Mouse (Mus musculus): ENCODE measurements around the gene Ramp3. TPM values are rescaled to one million over a fixed set of nuclear protein-coding genes. Genes with fewer than 3 reads are reported as not detected.

Ramp3 gene
- polyA plus RNA-seq, 1 experiment from 2014 or later: 12.8 TPM

GRCm38 (mm10) chr11:6698281-6698680 lies 40.0 kb downstream of the Ramp3 start:
- Histone ChIP-seq H3K4me1 (replicated peaks; ENCODE audit: control insufficient read depth, insufficient read depth) (no peaks in the 10 kb centered on the region), H3K4me2 (replicated peaks; ENCODE audit: low read depth) (no peak overlapping the region), H3K27me3 (ENCODE audit: control insufficient read depth, insufficient read depth, low read length) (no peaks in the 10 kb centered on the region), H3K27ac (replicated peaks) (0 out of 2 replicates have a peak overlapping the region, but pooled peaks have one; percentile 20), H3K36me3 (ENCODE audit: control insufficient read depth, insufficient read depth, low read length) (no peaks in the 10 kb centered on the region), H3K4me3 (ENCODE audit: low read depth, low read length) (no peak overlapping the region), H3K9ac (ENCODE audit: low read length) (no peak overlapping the region), H3K9me3 (ENCODE audit: control insufficient read depth, low read length) (no peaks in the 10 kb centered on the region)
- WGBS: 71% methylated on average over 10 of the region's 10 CpGs
- TF ChIP-seq CTCF (IDR thresholded peaks at IDR 0.05; ENCODE audit: low read depth): no peak
- no peak for TF ChIP-seq EP300 (optimal IDR thresholded peaks at IDR 0.05)
- peak; percentile 43; the same call in 1 of the 2 replicates for ATAC-seq (ENCODE audit: low FRiP score, low TSS enrichment)
- no peak for DNase-seq (ENCODE audit: low spot score)

DNA sequence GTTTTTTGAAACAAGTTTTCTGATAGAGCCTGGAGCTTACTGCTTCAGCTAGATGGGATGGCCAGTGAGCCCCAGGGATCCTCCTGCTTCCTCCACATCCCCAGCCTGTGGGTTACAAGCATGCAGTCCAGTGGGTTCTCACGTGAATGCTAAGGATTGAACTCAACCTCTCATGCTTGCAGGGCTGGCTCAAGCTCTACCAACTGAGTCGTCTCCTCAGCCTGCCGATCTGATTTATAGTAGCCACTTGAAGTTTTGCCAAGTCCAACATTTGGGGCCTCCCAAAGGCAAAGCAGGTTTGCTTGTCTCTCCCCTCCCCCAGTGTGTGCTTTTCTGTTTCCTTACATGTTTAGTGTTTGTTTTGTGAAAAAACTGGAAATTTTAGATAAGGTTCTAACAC lies 43.9 kb downstream of the Ramp3 start:
- 46% methylated on average over 3 of the region's 3 CpGs for WGBS
- no peak overlapping the region for H3K4me3 ChIP-seq (ENCODE audit: low read depth, low read length)
- no peaks in the 10 kb centered on the region for H3K36me3 ChIP-seq (ENCODE audit: control insufficient read depth, insufficient read depth, low read length)
- H3K27me3 ChIP-seq (ENCODE audit: control insufficient read depth, insufficient read depth, low read length): no peaks in the 10 kb centered on the region
- H3K4me2 ChIP-seq (replicated peaks; ENCODE audit: low read depth): no peak overlapping the region
- DNase-seq (ENCODE audit: low spot score): peak; percentile 24
- no peak overlapping the region for H3K9ac ChIP-seq (ENCODE audit: low read length)
- no peak for ATAC-seq (ENCODE audit: low FRiP score, low TSS enrichment)
- H3K27ac ChIP-seq (replicated peaks): no peak overlapping the region
- no peaks in the 10 kb centered on the region for H3K4me1 ChIP-seq (replicated peaks; ENCODE audit: control insufficient read depth, insufficient read depth)
- no peaks in the 10 kb centered on the region for H3K9me3 ChIP-seq (ENCODE audit: control insufficient read depth, low read length)
- TF ChIP-seq EP300 (optimal IDR thresholded peaks at IDR 0.05) (no peak), CTCF (IDR thresholded peaks at IDR 0.05; ENCODE audit: low read depth) (no peak)

GRCm38 (mm10) chr11:6704851-6705250 lies 46.5 kb downstream of the Ramp3 start:
- 57% methylated on average over 6 of the region's 6 CpGs for WGBS
- no peaks in the 10 kb centered on the region for H3K4me1 ChIP-seq (replicated peaks; ENCODE audit: control insufficient read depth, insufficient read depth)
- H3K27me3 ChIP-seq (ENCODE audit: control insufficient read depth, insufficient read depth, low read length): no peaks in the 10 kb centered on the region
- H3K4me3 ChIP-seq (ENCODE audit: low read depth, low read length): no peak overlapping the region
- no peak overlapping the region for H3K27ac ChIP-seq (replicated peaks)
- TF ChIP-seq EP300 (optimal IDR thresholded peaks at IDR 0.05) (no peak), CTCF (IDR thresholded peaks at IDR 0.05; ENCODE audit: low read depth) (no peak)
- H3K9me3 ChIP-seq (ENCODE audit: control insufficient read depth, low read length): no peaks in the 10 kb centered on the region
- DNase-seq (ENCODE audit: low spot score): no peak
- H3K4me2 ChIP-seq (replicated peaks; ENCODE audit: low read depth): no peak overlapping the region
- no peak overlapping the region for H3K9ac ChIP-seq (ENCODE audit: low read length)
- ATAC-seq (ENCODE audit: low FRiP score, low TSS enrichment): no peak
- no peaks in the 10 kb centered on the region for H3K36me3 ChIP-seq (ENCODE audit: control insufficient read depth, insufficient read depth, low read length)

DNA sequence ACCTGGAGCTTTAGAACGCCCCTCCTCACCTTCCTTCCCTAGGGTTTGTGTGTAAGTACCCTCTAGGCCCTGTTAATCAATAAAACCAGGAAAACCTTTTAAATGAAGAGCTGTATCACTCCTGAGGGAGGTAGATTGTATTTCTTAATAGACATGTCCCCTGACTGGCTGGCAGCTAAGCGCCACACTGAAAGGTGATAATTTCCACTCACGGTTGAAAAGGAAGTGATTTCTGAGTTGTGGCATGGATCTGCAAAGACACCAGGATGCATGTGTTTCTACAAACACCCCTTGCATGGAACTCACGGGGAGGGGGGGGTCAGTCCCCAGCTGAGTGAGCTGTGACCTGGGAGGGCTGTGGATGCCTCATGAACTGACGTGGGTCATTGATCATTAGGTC lies 47.2 kb downstream of the Ramp3 start:
- ATAC-seq (ENCODE audit: low FRiP score, low TSS enrichment): no peak
- H3K4me1 ChIP-seq (replicated peaks; ENCODE audit: control insufficient read depth, insufficient read depth): no peaks in the 10 kb centered on the region
- 69% methylated on average over 5 of the region's 5 CpGs for WGBS
- H3K9ac ChIP-seq (ENCODE audit: low read length): no peak overlapping the region
- no peak overlapping the region for H3K4me3 ChIP-seq (ENCODE audit: low read depth, low read length)
- no peak for TF ChIP-seq EP300 (optimal IDR thresholded peaks at IDR 0.05)
- TF ChIP-seq CTCF (IDR thresholded peaks at IDR 0.05; ENCODE audit: low read depth): no peak
- H3K36me3 ChIP-seq (ENCODE audit: control insufficient read depth, insufficient read depth, low read length): no peaks in the 10 kb centered on the region
- H3K4me2 ChIP-seq (replicated peaks; ENCODE audit: low read depth): no peak overlapping the region
- H3K9me3 ChIP-seq (ENCODE audit: control insufficient read depth, low read length): no peaks in the 10 kb centered on the region
- no peaks in the 10 kb centered on the region for H3K27me3 ChIP-seq (ENCODE audit: control insufficient read depth, insufficient read depth, low read length)
- no peak overlapping the region for H3K27ac ChIP-seq (replicated peaks)
- DNase-seq (ENCODE audit: low spot score): no peak

DNA sequence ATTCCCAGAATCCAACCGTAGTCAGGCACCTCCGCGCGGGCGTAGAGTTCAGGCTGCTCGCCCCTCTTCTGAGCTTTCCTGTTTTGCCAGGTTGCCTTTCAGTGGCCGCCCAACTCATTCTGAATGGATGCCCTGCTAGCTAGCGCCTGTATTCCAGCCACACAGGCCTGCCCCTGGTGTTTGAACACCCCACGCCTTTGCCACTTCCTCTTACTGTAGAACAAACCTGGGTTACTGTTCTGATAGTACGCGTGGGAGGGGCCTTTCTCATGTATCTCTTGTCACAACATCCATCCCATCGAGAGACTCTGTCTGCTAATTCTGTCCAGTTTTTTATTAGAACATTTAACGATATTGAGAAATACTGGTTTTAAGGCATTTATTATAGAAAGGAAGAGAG lies 48.5 kb downstream of the Ramp3 start:
- no peaks in the 10 kb centered on the region for H3K4me1 ChIP-seq (replicated peaks; ENCODE audit: control insufficient read depth, insufficient read depth)
- H3K9ac ChIP-seq (ENCODE audit: low read length): no peak overlapping the region
- ATAC-seq (ENCODE audit: low FRiP score, low TSS enrichment): no peak
- DNase-seq (ENCODE audit: low spot score): no peak
- no peaks in the 10 kb centered on the region for H3K27me3 ChIP-seq (ENCODE audit: control insufficient read depth, insufficient read depth, low read length)
- no peak overlapping the region for H3K4me3 ChIP-seq (ENCODE audit: low read depth, low read length)
- H3K36me3 ChIP-seq (ENCODE audit: control insufficient read depth, insufficient read depth, low read length): no peaks in the 10 kb centered on the region
- TF ChIP-seq EP300 (optimal IDR thresholded peaks at IDR 0.05) (no peak), CTCF (IDR thresholded peaks at IDR 0.05; ENCODE audit: low read depth) (no peak)
- no peak overlapping the region for H3K27ac ChIP-seq (replicated peaks)
- H3K9me3 ChIP-seq (ENCODE audit: control insufficient read depth, low read length): no peaks in the 10 kb centered on the region
- 92% methylated on average over 13 of the region's 13 CpGs for WGBS
- H3K4me2 ChIP-seq (replicated peaks; ENCODE audit: low read depth): no peak overlapping the region

DNA sequence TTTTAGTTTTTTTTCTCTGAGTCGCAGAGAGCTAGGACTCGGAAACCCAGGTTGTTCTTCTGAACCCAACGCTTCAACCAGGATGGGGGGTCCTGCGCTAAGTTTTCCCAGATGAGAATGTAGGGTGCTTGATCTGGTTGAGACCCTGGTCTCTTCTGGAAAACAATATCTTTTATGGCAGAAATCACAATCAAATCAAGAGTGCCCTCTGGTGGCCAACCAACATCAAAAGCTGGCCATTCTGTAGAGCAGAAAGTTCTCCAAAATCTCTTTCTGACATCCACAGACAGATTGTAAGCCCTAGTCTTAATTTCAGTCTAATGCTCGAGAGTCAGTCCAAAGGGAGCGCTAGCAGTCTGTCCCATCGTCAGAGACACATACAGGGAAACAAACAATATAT lies 50.1 kb downstream of the Ramp3 start:
- no peak overlapping the region for H3K4me3 ChIP-seq (ENCODE audit: low read depth, low read length)
- H3K4me1 ChIP-seq (replicated peaks; ENCODE audit: control insufficient read depth, insufficient read depth): no peaks in the 10 kb centered on the region
- no peak overlapping the region for H3K9ac ChIP-seq (ENCODE audit: low read length)
- H3K9me3 ChIP-seq (ENCODE audit: control insufficient read depth, low read length): no peaks in the 10 kb centered on the region
- no peak overlapping the region for H3K4me2 ChIP-seq (replicated peaks; ENCODE audit: low read depth)
- H3K36me3 ChIP-seq (ENCODE audit: control insufficient read depth, insufficient read depth, low read length): no peaks in the 10 kb centered on the region
- ATAC-seq (ENCODE audit: low FRiP score, low TSS enrichment): no peak
- TF ChIP-seq EP300 (optimal IDR thresholded peaks at IDR 0.05) (no peak), CTCF (IDR thresholded peaks at IDR 0.05; ENCODE audit: low read depth) (peak; percentile 30)
- 88% methylated on average over 7 of the region's 7 CpGs for WGBS
- no peak for DNase-seq (ENCODE audit: low spot score)
- H3K27ac ChIP-seq (replicated peaks): no peak overlapping the region
- no peaks in the 10 kb centered on the region for H3K27me3 ChIP-seq (ENCODE audit: control insufficient read depth, insufficient read depth, low read length)
